Mouse (Mus musculus) megakaryocyte-erythroid progenitor cell, adult 5-6 weeks (primary cell): ENCODE measurements around the gene Ppfibp1. TPM values are rescaled to one million over a fixed set of nuclear protein-coding genes. Genes with fewer than 3 reads are reported as not detected.

Source experiments
- ATAC-seq: replicated peaks from 2 replicates; pipeline ENCODE4 v1.8.0; 2016; ENCODE audit warnings: mild to moderate bottlenecking, inconsistent platforms; ENCODE audit not compliant: severe bottlenecking, poor library complexity, low FRiP score, low TSS enrichment
- total RNA-seq, 2 experiments: library from RNA; stranded (forward) in 1 of 2; stranded (reverse) in 1 of 2; fragments of 200-1000, 215-1000 nt in 1 of 2; fragments of >200 nt in 1 of 2; fragmentation: Nextera tagmentation in 1 of 2; gene quantifications; 2 replicates each; pipeline ENCODE4 v1.2.3; 2014 to 2017

Gene Ppfibp1
- total RNA-seq, 2 experiments from 2014 or later: 1.2 to 6.1 TPM

- ATAC-seq: no peak
Measured at GRCm38 (mm10) chr6:146909725-146910489, 21.6 kb downstream of the Ppfibp1 start.

- no peak for ATAC-seq
Measured at GRCm38 (mm10) chr6:146910801-146911200, 22.5 kb downstream of the Ppfibp1 start.

GRCm38 (mm10) chr6:146912835-146913488 is 24.7 kb downstream of the Ppfibp1 start:
- 0 out of 2 replicates have a peak, but pooled peaks have one; percentile 50 for ATAC-seq

DNA sequence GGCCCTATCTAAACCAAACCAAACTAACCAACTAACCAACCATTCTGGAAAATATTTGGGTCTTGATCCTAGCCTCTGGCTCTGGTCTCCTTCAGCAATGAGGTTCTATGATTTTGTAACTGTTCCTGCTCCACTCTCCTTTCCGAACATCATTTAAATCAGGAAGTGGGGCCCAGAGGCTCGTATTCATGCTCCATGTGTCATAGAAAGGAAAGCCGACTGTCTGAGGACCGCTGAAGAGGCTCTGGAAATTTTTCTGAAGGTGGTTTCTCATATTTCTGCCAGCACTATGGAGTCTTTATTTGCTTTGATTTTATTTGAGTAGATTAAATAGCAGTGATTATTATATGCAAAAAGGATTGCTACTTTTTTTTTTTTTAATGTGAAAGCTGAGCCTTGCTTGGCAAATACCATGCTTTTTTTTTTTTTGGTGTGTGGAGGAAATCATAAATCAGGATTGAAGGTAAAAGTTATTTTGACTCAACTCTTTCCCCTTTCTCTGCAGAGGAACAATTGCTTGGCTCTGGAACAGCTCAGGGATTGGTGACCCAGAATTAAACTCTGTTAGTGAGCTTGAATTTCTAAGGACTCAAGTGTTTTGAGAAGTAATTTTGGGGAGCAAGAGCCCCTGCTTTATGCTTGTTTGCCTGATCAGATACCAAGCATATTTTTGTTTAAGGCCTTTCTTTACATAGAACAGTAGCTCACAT is 25.4 kb downstream of the Ppfibp1 start:
- ATAC-seq: no peak

GRCm38 (mm10) chr6:146915808-146916207 is 27.5 kb downstream of the Ppfibp1 start:
- no peak for ATAC-seq

DNA sequence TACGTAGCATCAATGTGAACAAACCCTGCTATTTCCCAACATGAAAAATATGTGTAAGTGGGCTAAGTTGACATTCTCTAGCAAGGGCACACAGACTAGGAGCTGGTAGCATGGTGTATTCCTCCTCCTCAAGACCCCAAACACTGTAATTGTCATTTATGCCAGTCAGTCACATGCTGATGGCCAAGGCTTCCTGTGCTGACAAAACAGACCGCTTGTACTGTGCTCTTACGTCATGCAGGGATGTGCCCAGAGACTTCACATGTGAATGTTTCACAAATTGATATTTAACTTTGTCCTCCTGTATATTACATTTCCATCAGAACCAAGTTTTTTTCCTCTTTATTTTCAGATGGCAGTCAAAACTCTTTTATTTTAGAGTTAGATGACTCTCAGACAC is 29.1 kb downstream of the Ppfibp1 start:
- no peak for ATAC-seq

DNA sequence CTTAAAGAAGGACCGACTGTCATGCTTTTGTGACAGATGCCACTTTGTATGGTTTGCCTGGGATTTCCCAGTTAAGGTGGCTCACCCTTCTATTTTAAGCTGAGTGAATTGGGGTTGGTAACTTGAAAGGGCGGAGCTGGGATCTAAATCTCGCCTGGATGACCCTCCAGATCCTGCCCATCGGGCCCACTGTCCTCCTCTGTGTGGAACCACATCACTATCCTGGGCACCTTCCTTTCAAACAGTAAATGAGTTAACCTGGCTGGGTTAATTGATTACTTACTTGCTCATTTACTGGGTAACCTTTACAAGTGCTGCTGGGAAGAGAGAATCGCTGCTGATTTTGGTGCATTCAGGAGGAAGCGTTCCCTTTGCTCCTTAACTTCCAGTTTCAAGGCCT is 30.1 kb downstream of the Ppfibp1 start:
- no peak for ATAC-seq

- ATAC-seq: no peak
Measured at GRCm38 (mm10) chr6:146926415-146926980, 38.2 kb downstream of the Ppfibp1 start.

GRCm38 (mm10) chr6:146928108-146928507 is 39.8 kb downstream of the Ppfibp1 start:
- ATAC-seq: no peak

GRCm38 (mm10) chr6:146929031-146929430 is 40.7 kb downstream of the Ppfibp1 start:
- ATAC-seq: no peak

DNA sequence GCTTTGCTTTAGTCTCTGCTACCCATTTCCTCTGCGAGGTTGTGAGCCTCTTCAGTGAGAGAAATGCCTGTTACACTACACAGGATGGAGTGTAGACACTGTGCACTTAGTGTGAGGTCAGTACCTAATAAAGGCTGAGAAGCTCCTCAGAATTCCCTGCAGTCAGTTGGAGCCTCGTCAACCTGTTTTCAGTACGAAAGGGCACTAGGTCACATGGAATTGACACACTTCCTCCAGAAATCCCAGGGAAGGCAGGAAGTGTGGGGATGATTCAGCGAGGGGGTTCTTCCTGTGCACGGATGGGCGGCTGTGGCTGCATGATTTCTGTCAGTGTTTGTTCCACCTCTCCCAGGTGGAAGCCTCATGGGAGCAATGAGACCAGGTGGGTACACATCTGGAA is 44.8 kb downstream of the Ppfibp1 start:
- ATAC-seq: no peak

DNA sequence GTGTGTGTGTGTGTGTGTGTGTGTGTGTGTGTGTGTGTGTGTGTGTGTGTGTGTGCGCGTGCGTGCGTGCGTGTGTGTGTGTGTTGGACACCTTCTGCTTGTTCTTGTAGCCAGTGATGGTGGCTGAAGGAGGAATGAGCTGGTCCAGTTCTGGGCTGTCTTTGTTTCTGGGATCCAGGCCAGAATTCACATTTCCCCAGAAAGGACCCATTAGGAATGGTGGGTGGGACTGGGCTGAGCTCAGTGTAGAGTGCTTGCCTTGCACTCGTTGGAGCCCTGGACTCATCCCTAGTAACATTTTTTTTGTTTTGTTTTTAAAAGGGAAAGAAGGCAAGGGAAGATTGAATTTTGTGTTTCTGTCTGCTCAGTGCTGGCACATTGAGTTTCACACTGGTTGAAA is 47.7 kb downstream of the Ppfibp1 start:
- ATAC-seq: no peak

DNA sequence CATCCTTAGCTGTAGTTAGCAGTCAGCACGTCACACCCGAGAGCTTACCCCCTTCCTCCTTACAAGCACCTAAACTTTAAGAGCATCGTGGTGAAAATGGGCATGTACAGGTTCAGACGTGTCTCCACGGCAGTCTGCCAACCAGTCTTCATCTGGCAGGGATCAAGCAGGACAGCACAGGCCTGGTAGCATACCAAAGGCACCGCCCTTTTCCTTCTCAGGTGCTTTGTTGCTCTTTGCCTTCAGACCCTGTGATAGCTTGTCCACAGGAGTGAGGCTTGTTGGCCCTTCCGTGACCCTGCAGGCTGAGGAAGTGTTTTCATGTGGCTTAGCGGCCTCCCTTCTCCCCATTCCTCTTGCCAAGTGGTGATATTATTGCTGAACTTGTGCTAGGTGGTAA is 50.7 kb downstream of the Ppfibp1 start:
- no peak for ATAC-seq

GRCm38 (mm10) chr6:146941505-146942275 is 53.4 kb downstream of the Ppfibp1 start:
- no peak for ATAC-seq

GRCm38 (mm10) chr6:146944009-146944408 is 55.7 kb downstream of the Ppfibp1 start:
- no peak for ATAC-seq

- no peak for ATAC-seq
Measured at GRCm38 (mm10) chr6:146944830-146945229, 56.5 kb downstream of the Ppfibp1 start.

DNA sequence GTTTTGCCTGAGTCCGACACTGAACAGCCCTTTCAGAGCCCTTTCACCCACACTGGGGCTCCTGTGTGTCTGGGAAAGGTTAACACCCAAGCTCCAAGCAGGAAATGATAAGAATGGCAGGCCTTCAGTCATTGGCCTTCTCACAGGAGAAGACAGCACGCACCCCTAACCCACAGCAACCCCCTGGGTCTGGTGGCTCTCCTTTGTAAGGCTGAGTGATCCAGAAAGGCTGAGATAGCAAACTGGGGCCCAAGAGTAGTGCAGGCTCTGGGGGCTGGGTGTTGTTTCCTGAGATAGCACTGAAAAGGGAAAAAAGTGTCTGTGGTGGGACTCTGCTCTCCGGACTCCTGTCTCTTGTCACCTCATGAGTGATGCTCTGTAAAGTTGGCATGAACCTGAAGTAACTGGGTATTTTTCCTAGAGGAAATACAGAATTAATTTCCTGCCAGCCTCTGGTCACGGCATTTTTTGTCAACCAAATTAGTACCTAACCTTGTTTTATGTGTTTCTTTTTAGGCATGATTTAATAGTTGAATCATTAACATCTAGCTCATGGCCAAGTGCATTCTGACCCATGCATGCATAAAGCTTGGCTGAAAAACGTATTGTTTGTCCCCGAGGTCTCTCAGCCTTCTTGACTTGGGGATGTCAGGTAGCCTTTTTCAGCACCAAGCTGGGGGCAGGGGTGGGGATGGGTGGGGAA is 58.2 kb downstream of the Ppfibp1 start:
- peak; percentile 43 for ATAC-seq

DNA sequence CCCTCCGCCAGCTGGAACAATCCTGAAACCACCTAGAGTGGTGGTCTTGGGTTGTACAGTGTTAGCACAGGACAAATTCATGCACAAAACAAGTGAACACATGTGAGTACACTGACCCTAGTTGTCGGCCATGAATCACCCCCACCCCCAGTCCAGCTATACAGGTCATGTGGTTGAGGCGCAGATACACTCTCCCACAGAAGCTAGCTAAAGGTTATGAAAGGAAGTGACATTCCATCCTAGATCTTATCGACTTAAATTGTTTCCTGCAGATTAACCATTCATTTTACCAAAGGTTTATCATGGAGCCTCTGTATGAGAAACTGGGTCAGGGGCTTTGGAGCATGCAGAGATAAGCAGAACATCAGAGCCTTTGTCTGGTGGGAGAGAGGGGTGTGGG is 58.9 kb downstream of the Ppfibp1 start:
- ATAC-seq: no peak
